Mouse (Mus musculus): ENCODE measurements at regions not wholly inside any gene's neighbourhood (a gene's known extent, or its start where the extent isn't known, plus 50 kb on each side); places are given as distances from the start of the nearest gene placed in this dataset.
"Not testable (repeated sequence)": the region's sequence is repeated elsewhere in the genome, so short reads cannot be mapped to it uniquely, and the experiment has no call there.

- DNase-seq (ENCODE audit: low spot score), result not testable (repeated sequence)
Measured at GRCm38 (mm10) chr17:13432256-13432655, 77.9 kb downstream of the Tcp10c start.

- DNase-seq (ENCODE audit: low spot score), result not testable (repeated sequence)
Measured at GRCm38 (mm10) chr17:13434146-13434545, 79.8 kb downstream of the Tcp10c start.

GRCm38 (mm10) chr17:13438790-13439189 is 84.4 kb downstream of the Tcp10c start:
- DNase-seq (ENCODE audit: low spot score), result not testable (repeated sequence)

- DNase-seq (ENCODE audit: low spot score), result not testable (repeated sequence)
Measured at GRCm38 (mm10) chr17:13440708-13441530, 86.5 kb downstream of the Tcp10c start.

- not testable (repeated sequence) for DNase-seq (ENCODE audit: low spot score)
Measured at GRCm38 (mm10) chr17:13442229-13442628, 87.9 kb downstream of the Tcp10c start.

- DNase-seq (ENCODE audit: low spot score), result not testable (repeated sequence)
Measured at GRCm38 (mm10) chr17:13456869-13457600, 102.7 kb downstream of the Tcp10c start.

DNA sequence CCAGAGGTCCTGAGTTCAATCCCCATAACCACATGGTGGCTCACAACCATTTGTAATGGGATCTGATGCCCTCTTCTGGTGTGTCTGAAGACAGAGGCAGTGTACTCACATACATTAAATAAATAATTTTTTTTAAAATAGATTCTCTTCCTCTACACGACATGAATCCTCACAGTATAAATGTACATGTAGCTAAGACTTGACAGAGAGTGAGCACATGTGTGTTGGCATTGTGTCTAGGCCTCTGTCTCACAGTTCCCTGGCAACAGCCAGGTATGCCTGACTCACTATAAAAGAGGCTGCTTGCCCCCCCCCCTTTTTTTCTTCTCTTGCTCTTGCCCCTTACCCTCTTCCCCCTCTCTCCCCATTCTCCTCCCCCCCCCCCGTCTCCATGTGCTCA is 103.6 kb downstream of the Tcp10c start:
- not testable (repeated sequence) for DNase-seq (ENCODE audit: low spot score)

DNA sequence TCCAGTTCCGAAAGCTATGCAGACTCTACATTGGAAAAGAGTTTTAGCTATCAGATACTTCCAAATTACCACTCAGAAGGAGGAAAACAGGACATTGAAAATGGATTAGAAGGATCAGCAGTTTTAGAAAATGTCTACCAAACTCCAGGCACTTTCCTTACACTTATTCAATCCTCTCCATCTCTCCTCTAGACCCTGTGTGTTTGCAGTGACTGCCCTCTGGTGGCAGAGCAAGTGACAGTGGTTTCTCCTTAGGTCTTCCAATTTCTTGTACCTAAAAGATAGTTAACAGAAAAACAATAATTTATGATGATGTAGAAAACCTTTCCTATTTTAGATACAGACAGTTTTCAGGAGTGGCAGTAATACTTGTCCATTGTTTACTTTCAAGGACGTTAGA is 104.4 kb downstream of the Tcp10c start:
- not testable (repeated sequence) for DNase-seq (ENCODE audit: low spot score)

DNA sequence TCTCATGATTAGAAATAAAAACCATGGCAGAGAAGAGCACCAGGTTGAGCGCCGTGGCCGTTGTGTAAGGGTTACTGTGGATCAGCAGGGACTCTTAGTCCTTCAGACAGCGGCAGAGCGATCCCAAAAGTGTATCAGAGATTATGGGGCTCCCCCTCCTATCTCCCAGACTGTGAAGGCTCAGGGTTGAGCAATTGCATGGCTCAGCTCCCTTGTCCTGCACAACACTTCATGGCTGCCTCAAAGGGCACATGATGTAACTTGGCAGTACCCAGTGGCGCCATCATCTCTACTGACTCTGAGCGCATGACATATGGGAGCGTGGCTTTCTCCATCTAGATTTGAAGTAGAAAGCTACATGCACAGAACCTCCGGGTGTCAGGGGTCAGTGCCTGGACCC is 108.3 kb downstream of the Tcp10c start:
- not testable (repeated sequence) for DNase-seq (ENCODE audit: low spot score)

- not testable (repeated sequence) for DNase-seq (ENCODE audit: low spot score)
Measured at GRCm38 (mm10) chr17:13465822-13466221, 111.5 kb downstream of the Tcp10c start.

- DNase-seq (ENCODE audit: low spot score), result not testable (repeated sequence)
Measured at GRCm38 (mm10) chr17:13469867-13470380, 115.6 kb downstream of the Tcp10c start.

DNA sequence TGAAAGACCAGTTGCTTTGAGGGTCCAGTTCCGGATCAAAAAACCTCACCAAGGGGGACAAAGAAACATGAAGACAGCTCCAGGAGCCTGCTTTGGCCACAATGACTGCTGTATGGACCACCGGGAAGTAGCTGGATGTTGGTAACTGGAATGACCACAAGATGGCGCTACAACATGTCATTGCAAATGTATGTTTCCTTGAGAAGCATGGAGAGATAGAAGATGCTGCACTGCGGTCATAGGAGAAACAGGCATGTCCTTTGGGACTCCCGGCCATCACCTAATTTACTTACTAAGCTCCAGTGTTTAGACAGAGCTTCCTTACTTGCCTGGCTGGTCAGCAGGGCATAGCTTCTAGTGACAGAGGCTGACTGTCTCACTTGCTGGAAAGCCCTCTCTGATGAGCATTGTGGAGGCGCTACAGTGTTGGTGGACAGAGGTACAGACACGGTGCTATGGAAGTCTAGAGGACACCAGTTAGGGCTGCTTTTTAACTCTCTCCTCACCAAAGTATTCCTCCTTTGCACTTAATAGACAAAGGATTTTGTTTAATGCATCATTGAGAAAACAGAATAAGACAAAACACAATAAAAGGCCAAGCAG is 118.2 kb downstream of the Tcp10c start:
- peak; percentile 61 for DNase-seq (ENCODE audit: low spot score)

DNA sequence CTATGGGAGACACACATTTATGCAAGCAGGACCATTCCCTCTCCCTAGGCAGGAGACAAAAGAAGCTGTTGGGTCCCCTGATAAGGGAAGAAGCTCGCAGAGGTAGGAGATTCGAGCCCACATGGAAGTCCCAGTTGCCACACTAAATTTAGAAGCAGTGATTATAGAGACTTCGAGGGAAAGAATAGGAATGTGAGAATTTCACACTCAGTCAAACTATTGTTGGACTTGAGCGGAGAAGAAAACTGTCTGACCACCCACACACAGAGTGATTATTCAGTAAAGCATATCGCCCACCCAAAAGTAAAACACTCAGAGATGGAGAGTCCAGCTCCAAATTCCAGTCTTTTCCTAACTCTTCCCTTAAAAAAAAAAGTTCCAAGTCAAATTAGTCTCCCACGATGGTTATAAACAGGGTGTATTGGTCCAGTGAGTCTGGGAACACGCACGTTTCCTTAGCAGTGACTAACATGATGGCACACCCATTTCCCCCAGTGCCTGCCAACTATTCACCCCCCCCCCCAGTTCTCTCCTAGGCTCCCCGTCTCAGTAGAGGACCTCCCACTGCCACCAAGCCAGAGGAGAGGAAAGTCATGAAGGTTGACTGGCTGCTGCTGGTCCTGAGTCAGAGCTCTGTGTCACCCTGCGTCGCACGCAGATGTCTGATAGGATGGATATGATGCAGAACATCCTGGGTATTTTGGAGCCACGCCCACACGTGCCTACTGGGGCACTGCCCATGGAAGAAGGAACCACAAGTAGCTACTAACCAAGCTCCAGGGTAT is 120.1 kb downstream of the Tcp10c start:
- peak; percentile 29 for DNase-seq (ENCODE audit: low spot score)

DNA sequence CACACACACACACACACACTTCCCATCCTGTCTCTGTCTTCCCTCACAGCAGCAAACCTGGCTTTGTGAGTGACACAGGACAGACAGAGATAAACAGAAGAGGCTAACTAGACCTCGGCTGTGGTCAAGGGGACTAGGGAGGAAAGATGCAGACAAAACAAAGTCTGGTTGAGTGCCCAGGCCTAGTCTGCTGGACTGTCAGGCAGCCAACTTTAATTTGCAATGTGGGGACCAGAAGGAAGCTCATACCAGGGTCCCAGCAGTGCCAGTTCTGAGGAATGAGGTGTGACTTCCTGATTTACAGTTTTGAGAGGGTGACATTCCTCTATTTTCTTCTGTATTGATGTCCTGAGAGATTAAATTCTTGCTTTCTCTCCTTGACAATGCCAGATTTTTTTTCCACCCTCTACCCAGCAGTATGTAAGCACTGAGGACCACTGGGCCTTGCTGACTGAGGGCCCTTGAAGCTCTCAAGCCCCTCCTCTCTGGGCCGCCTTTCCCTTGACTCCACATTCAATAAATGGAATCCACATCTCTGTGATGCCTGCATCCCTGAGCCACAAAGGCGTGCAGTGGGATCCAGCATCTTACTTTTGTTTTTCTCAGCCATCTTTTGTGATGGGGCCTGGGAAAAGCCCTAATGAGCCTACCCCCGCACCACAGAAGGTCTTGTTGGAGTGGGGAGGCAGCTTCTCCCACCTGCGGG is 124.6 kb downstream of the Tcp10c start:
- DNase-seq (ENCODE audit: low spot score), result no peak

DNA sequence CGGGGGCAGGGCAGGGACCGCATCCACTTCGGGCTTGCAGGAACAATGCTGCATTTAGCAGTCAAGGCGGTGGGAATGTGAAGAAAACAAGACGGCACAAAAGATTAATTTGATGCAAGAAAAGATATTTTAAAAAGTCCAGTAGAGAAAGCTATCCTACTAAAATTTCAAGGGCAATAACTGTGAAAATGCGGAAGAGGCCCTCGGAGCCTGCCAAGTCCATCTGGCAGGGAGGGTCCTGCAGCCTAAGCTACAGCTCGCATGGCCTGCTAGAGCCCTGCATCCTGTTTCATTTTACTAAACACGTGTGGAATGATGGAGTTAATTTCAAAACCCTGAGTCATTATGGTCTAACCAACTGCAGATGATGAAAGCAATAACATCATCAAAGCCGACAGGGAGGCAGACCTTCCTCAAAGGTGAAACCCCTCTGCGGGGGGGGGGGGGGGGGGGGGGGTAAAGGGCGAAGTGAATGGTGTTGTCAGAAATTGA is 125.2 kb downstream of the Tcp10c start:
- DNase-seq (ENCODE audit: low spot score), result no peak

- no peak for DNase-seq (ENCODE audit: low spot score)
Measured at GRCm38 (mm10) chr17:13481445-13482085, 127.2 kb downstream of the Tcp10c start.

DNA sequence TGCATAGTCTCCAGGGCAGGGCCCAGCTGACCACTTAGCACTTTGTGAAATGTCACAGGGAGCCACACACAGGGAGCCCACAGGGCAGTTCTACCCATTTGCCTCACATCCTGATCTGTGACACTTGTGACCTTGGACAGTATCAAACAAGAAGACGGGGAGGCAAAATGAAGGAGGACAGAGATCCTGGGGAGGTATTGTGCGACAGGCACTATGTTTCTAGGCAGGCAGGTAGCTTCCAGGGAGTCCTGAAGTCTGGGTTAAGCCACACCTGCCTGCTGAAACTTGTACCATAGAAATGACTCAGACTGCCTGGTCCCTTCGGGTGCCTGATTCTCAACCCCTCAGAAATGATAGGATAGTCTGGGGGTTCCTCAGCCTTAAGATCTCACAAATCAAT is 127.8 kb downstream of the Tcp10c start:
- no peak for DNase-seq (ENCODE audit: low spot score)

GRCm38 (mm10) chr17:13487291-13488215 is 133.2 kb downstream of the Tcp10c start:
- DNase-seq (ENCODE audit: low spot score), result no peak

GRCm38 (mm10) chr17:13488608-13489324 is 134.4 kb downstream of the Tcp10c start:
- no peak for DNase-seq (ENCODE audit: low spot score)

Measured in urinary bladder, postnatal 25 days (tissue).